Mouse (Mus musculus) G1E (cell line): ENCODE data around the gene Sparc.

ENCODE experiments used
- CTCF ChIP-seq: IDR thresholded peaks from 2 replicates; pipeline ENCODE4 v1.5.1; 2012; ENCODE audit warnings: low read depth, low read length, inconsistent platforms, mixed read lengths
- GATA1 ChIP-seq: IDR thresholded peaks from 2 replicates; pipeline ENCODE4 v1.6.1; 2012; ENCODE audit warnings: borderline replicate concordance, low read length, inconsistent platforms, mixed read lengths
- POLR2AphosphoS5 ChIP-seq: IDR thresholded peaks from 2 replicates; pipeline ENCODE4 v1.6.1; 2012; ENCODE audit warnings: low read depth, low read length, inconsistent platforms; ENCODE audit not compliant: insufficient replicate concordance

- TF ChIP-seq GATA1 (no peak), CTCF (peak; percentile 67; the same call in 1 of the 2 replicates), POLR2AphosphoS5 (no peak)
Observed at GRCm38 (mm10) chr11:55444772-55445171, 21.8 kb upstream of the Sparc start.
